Mouse (Mus musculus) spleen, postnatal 14 days (tissue): ENCODE results near the gene Myo9b.

Experiments
- DNase-seq, 2 experiments: peaks; one replicate each; pipeline ENCODE4 v3.0.0; 2021 to 2022; ENCODE audit warnings: low spot score in 2 of 2

The Myo9b gene

DNA sequence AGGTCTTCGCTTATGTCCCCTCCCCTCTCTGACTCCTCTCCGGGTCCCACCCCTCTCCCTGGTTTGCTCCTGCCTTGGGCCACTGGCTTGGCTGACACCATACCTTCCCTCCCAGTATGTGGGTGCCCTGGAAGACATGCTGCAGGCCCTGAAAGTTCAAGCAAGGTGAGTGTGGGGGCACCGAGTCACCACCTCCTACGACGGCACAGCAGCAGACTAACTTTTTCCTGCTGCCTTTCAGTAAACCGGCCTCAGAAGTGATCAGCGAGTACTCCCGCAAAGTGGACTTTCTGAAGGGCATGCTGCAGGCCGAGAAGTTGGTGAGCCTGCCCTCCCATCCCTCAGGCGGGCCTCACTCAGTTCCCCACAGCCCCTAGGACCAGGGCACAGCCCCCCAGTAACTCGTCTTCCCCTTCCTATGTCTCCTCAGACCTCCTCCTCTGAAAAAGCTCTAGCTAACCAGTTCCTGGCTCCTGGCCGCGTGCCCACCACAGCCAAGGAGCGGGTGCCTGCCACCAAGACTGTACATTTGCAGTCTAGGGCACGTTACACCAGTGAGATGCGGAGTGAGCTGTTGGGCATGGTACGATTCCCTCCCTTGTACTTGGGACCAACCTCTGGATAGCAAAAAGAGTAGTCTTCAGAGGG is 95.1 kb downstream of the Myo9b start:
- DNase-seq: no peak

DNA sequence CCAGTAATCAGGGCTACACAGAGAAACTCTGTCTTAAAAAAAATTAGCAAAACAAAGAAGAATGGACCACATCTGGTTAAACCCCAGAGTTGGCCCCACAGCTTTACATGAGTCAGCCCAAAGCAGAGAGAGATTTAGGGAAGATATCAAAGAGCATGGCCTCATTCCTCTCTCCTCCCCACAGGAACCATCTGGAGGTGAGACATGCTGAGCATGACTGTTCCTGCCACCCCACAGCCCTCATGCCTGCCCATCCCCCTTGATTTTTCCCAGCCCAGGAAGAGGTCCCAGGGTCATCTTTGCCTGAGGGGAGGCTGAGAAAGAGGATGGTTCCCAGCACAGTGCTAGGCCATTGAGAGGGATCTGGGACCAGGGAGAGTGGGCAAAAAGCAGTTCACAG is 95.9 kb downstream of the Myo9b start:
- DNase-seq: no peak

DNA sequence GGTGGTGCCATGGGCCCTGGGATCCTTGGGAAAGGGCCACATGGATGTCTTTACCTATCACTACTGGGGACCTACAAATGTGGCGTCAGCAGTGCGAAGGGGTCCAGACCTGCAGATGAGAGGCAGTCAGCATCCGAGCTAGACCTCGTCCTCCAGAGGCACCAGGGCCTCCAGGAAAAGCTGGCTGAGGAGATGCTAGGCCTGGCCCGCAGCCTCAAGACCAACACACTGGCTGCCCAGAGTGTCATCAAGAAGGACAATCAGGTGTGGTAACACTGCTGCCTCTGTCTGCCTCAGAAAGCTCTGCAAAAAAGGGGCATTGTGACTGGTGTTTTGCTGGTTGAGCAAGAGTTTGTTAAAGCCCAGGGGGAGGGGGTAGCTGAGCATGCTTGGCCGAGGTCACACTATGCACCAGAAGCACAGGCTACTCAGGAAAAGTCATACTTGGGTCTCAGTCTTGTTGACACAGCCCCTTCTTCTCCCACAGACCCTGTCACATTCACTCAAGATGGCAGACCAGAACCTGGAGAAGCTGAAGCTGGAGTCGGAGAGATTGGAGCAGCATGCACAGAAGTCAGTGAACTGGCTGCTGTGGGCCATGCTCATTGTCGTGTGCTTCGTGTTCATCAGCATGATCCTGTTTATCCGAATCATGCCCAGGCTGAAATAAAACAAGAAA is 96.7 kb downstream of the Myo9b start:
- DNase-seq: no peak

DNA sequence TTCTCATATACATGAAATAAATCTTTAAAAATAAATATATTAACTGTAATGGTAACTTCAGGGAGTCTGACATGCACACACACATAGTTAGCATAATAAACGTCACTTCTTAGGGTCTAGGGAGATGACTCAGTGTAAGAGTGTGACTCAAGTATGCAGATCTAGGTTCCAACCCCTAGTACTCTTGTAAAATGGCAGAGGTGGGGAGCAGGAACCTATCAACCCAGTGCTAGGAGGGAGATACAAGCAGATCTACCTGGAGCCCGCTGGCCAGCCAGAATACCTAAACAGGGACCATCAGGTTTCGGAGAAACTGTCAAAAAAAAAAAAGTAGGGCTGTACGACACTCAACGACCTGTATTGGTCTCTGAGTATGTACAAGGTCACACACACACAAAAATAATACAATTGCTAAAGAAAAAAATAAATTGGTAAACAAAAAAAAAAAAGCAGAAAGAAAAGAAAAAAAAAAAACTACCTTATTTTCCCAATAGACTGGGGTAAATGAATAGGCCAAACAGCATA is 98.3 kb downstream of the Myo9b start:
- DNase-seq: no peak

DNA sequence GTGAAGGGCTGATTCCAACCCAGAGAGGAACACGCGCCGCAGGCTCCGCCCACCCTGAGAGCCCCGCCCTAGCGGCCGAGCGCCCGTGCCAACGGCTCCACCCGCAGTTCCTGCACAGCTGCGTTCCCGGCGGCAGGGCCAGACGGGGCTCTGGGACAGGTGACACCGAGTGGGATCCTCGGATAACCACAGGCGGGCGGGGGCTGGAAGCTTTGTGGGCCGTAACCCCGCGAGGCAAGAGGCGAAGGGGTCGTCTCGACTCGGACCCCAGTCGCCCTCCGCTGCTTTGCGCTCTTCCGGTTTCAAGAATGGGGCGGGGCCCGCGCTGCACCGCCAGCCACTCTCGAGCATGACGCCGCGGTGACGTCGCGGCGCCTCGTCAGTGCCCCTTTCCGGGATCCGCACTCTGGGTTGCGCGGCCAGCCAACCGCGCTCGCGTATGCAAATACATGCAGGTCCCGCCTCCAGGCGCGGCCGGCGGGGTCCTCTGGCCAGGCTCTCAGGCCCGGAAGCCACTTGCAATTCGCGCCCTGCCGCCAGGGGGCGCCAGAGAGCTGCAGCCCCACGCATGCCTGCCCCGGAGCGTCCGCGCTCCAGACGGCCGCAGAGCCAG is 98.8 kb downstream of the Myo9b start, which contains the start of gene Ocel1:
TSS of gene Ocel1 (plus strand) at position 63 of the 613 bp plus-strand sequence.
- peak; percentile 93 to 97 for DNase-seq

DNA sequence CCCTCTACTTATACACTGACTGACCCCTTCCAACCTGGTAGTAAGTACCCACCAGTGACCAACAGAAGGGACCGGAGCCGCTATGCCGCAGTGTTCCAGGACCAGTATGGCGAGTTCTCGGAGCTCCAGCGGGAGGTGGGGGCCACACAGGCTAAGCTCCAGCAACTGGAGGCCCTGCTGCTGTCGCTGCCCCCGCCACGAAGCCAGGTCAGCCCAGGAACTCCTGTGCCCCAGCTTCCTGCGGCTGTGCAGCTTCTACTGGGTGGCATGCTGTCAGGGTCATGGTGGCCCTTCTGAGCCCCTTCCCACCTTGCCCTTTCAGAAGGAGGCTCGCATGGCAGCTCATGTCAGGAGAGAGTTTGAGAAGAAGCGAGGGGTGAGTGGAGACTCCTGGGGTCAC is 99.9 kb downstream of the Myo9b start:
- DNase-seq: no peak

DNA sequence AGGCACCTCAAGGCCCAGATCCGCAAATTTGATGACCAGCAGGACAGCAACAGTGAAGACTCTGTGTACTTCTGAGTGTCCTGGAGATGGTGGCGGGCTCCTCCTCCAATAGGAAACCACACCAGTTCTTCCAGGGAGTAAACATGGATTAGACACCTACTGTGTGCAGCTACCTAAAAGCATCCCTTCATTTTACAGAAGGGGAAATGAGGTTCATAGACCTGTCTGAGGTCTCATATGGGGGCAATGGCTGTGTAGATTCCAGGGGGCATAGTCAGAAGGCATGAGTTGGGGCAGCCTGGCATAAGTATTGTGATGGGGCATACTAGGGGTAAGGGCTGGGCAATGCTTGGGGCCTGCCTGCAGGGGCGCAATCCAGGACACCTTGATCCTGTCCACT is 100.5 kb downstream of the Myo9b start:
- DNase-seq: no peak

DNA sequence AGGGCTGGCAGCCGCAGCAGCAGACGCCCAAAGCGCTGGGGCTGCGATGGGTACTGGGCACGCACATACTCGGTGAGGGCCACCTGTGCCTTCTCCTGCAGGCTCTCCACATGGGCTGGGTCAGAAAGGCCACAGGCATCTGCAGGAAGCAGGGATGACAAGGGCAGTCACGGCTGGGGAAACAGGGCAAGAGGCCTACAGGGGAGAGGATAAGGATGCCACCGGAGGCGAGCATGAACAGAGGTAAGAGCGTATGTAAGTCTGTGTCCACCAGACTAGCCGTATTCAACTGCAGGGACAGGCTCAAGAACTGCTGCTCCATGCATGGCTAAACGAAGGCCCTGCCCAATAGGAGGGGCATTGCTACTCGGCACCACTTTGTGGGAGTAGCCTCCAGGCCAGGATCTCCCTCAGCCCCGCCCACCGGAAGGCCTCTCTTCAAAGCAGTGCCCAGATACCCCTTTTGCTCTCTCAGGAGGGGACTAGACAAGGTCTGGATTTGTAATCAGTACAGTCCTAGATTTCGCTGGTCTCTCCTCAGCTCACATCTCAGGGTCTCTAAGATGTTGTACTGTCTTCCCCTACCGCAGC is 102.2 kb downstream of the Myo9b start:
- DNase-seq: no peak

DNA sequence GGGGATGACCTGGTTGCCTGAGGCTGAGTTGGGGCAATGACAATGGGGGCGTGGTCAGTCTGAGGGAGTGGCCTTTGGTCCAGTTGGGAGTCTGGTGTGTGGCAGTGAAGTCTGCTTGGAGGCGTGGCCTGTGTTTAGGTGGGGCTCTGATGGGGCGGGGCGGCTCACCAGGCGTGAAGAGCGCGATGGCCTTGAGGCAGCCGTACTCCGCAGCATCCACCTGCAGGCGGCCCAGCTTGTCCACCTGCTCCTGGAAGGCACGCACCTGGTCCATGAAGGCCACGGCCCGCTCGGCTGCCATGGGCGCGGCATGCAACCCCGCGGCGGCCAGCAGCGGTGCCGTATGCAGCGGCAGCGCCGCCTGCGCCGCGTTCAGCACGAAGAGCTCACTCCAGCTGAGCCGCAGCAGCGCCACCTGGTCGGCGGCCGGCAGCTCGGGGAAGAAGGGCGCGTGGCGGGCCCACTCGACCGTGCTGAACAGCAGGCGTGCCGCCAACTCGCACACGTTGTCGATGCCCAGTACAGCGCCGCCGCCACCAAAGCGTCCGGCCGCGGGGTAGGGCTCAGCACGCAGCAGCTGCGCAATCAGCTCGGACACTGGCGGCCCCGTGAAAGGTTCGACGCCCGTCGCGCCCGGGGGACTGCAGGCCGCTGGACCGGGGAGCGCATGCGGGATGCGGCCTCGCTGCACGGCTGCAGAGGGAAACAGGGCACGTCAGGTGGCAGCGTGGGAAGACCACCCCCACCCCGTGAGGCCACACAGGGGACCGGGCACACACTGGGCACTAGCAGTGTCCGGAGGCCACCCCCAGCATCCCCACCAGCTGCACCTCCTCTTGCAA is 103.3 kb downstream of the Myo9b start:
- peak in 1 of 2 experiments; percentile 30 for DNase-seq

DNA sequence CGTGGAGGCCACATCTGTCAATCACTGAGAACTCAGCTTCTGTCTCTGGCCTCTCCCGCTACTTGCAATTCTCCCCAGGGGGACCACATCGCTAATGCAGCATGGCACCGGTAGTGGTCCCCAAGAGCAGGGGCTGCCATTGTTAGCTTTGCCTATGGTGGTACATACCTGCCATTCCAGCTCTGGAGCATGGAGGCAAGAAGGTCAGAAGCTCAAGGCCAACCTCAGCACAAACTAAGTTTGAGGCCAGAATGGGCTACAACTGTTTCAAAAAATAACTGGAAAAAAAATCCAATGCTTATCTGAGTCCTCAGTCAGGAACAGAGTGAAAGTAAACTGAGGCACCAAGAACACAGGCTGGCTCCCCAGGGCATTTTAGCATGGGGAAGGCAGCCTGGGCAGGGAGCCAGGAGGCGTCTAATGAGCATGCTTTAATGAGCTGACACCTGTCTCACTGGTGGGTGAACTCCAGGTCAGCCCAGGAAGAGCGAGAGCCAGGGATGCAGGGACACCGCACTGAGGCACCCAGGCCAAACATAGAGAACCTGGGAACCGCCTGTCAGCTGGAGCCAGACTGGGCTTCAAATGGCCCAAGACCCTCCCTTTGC is 104.0 kb downstream of the Myo9b start:
- DNase-seq: no peak

DNA sequence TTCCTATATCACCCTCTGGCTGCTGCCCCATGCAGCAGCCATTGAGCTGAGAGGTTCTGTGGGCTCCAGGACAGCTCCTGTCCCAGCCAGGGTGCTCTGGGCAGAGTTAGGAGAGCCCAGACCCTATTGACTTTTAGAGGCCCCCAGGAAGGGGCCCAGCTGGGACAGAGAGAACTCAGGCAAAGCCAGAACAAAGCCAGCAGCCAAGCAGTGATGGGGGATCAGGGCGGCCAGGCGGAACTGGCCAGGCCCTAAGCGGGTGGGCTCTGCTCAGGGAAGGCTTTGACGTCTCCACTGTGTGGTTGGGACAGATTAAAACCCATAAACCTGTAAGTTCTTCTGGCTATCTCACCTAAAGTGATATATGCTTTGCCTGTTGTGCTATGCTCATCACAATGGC is 106.5 kb downstream of the Myo9b start:
- DNase-seq: no peak

DNA sequence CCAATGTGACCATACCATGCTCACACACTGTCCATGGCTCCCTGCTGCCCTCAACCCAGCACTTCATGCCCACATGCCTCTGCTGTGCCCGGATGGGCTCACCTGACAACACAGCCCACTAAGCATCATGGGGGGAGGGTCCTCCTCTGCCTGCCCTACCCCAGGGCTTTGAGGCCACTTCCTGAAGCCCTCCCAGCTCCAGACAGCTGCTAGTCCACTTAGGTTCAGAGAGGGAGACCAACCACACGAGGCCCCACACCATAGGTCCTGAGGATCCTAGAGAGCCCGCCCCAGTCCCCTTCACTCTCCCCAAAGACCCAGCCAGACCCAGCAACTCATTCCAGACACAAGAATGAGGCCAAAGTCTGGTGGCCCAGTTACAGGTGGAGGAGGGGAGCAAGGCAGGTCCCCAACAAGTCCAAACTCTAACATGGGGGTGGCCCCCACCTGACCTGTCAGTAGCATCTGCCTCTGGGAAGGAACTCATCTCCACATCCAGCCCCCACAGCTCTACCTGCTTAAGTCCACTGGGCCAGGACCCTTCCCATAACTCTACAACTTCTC is 107.1 kb downstream of the Myo9b start:
- no peak for DNase-seq

DNA sequence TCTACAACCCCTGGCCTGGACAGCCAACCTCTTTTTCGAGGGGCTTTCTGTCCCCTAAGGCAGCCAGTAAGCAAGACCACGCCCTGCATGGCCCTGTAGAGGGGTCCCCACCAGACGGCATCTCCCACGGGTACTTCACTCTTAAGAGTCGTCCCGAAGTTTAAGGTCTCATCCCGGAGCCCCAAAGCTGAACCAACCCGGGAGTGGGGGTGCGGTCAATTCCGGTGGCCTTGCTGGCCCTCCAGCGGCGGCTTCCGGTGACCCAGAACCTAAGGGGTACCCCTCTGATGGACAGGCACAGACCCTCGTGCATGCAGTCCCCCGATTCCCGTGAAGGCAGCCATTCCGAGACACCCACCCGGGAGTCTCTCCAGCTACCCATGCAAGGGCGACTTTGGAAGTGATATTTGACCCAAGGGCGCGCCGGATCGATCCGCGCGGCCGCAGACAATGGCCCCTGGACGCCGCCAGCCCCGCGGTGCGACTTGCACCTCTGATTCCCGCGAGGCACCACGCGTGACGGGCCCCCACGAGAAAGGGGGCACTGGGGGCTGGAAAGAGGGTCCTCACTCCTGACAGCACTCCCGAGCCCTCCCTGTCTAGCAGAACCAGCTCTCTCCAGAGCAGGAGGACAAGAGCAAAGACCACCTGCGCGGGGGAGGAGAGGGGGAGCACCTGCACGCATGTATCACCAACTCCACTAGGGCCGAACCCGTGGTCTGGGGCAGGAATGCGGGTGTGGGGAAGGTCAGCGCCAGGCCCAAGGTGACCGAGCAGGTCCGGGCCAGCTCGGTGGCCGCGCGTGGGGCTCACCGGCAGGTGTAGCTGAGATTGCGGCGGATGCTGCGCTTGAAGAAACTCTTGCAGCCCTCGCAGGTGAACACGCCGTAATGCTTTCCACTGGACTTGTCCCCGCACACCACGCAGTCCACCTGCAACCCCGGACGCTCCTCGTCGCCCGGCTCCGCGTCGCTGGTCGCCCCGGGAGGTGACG is 108.0 kb downstream of the Myo9b start:
- no peak for DNase-seq

DNA sequence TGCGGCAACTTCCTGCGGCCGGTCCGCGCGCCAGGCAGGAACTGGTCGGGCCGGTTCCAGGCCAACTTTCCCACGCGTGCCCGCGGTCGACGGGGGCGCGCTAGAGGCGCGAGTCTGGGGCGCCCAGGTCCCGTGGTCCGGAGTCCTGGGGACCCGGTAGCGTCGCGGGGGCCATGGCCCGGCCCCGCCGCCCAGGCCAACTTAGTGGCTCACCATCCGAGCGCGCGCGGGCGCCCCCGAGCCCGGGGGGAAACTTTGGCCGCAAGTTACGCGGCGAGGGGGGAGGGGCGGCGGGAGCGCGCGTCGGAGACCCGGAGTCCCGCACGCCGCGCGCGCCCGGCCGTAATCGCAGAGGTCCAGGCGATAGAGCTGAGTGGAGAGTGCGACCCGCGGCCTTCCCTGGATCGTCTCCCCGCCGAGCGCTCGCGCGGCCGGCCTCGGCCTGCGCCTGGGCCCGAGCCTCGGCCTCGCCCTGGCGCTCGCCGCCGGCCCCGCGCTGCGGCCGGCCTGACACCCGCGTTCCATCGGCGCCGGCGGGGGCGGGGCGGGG is 109.0 kb downstream of the Myo9b start, which contains the start of gene Nr2f6:
TSS of gene Nr2f6 (minus strand) at position 540 of the 550 bp plus-strand sequence.
- DNase-seq: peak in 1 of 2 experiments; percentile 25

DNA sequence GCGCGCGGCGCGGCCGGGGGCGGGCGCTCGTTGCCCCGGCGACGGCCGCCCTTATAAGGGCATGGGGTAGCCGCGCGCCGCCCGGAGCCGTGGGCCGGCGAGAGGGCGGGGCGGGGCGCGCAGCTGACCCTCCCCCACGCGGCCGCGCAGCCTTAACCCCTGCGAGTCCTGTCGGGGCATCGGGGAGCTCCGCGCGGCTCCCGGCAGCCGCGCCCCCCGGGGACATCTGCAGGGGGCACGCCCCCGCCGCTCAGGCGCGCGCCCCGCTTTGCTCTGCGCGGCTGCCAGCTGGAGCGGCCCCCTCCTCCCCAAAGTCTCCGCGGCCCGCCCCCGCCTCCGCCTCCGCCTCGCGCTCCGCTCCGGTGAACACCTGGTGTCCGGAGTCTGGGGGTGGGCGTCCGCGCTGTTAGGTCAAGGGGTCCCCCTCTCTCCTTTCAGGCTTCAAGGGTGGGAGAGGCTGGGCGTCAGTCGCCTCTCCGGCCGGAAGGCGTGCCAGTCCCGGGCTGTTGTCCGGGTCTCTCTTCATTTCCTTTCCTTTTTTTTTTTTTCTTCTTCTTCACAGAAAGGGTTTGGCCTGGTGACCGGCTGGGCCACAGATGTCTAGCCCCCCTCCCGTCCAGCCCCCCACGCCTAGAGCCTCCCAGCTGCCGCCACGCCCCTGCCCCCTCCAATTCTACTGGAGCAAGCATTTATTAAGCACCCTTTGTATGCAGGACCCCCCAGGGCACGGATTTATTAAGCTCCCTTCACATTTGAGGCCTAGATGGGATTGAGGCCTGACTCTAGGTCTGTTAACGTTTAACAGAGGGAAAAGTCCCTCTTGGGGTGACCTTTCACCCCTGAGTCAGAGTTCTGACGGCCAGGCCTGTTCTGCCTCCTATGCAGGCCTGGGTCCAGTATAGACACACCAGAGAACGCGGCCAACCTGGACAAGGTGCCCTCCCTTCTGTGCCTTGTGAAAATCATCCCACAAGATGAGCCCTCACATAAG is 109.8 kb downstream of the Myo9b start:
- peak; percentile 50 to 59 for DNase-seq

DNA sequence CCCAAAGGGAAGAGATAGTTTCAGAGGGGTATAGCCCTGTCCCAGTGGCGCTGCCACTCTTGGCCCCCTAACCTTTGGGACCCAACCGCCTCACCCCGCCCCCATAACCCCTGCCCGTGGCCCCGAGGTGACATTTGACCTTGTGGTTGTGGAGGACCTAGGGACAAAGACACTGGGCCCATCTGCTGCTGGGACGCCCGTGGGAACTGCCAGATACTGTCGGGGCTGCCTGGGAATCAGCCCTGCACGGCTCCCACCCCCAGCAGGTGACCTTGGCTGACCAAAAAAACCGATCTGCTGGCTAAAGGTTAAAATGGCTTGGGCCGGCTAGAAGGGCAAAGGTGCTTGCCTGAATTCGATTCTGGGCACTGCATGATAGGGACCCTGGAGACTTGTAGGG is 110.9 kb downstream of the Myo9b start:
- DNase-seq: no peak

DNA sequence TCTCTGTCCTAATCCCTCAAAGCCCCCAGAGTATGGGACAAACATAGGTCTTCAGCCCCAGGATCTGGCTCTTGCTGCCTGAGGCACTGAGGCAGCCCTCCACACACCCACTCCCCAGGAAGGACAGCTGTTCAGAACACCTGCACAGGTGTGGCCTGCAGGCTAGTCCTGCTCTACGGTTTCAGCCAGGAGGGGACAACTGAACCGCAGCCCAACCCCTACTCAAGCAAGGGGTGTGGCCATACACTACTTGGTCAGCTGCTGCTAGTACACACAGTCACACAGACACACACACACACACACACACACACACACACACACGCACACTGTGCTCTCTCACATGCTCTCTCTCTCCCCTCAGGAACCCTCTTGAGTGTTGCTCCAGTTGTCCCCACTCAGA is 111.3 kb downstream of the Myo9b start:
- DNase-seq: no peak
